Mouse (Mus musculus) MEL (cell line): ENCODE measurements around the gene Cyp4f17. TPM values are rescaled to one million over a fixed set of nuclear protein-coding genes. Genes with fewer than 3 reads are reported as not detected.

Experiments used
- DNase-seq: peaks from one replicate; pipeline ENCODE4 v3.0.0; 2011; ENCODE audit warnings: low read depth, low spot score
- H3K27ac ChIP-seq: 2 replicates; pipeline ENCODE4 v1.5.1; 2012; ENCODE audit warnings: low read depth, mild to moderate bottlenecking, control low read depth, low read length, moderate library complexity; ENCODE audit not compliant: control insufficient read depth
- H3K27me3 ChIP-seq, 2 experiments: fragments of 150-350 bp in 1 of 2; sonication (generic) in 1 of 2; 2 replicates each; pipeline ENCODE4 v1.6.1; 2012; ENCODE audit warnings: low read length in 2 of 2, mild to moderate bottlenecking in 2 of 2, improper control_type of control experiment in 1 of 2, moderate library complexity in 1 of 2; ENCODE audit not compliant: insufficient read depth in 2 of 2, control insufficient read depth in 1 of 2
- H3K36me3 ChIP-seq, 2 experiments: 2 replicates each; pipeline ENCODE4 v1.6.1; 2012 to 2014; ENCODE audit warnings: low read length in 2 of 2, improper control_type of control experiment in 1 of 2, inconsistent platforms in 1 of 2, mild to moderate bottlenecking in 1 of 2; ENCODE audit not compliant: insufficient read depth in 2 of 2, control insufficient read depth in 1 of 2
- H3K4me1 ChIP-seq, 2 experiments: fragments of 150-350 bp in 1 of 2; sonication (generic) in 1 of 2; 2 replicates each; pipeline ENCODE4 v1.6.1; 2012; ENCODE audit warnings: low read length in 2 of 2, improper control_type of control experiment in 1 of 2, mild to moderate bottlenecking in 1 of 2; ENCODE audit not compliant: insufficient read depth in 2 of 2, control insufficient read depth in 1 of 2
- H3K4me3 ChIP-seq, 2 experiments: fragments of 150-350 bp in 1 of 2; sonication (generic) in 1 of 2; 2 replicates each; pipeline ENCODE4 v1.5.1; 2012; ENCODE audit warnings: low read depth in 2 of 2, low read length in 2 of 2, mild to moderate bottlenecking in 2 of 2, moderate library complexity in 2 of 2, control low read depth in 1 of 2, improper control_type of control experiment in 1 of 2; ENCODE audit not compliant: control insufficient read depth in 1 of 2, insufficient read depth in 1 of 2
- H3K79me2 ChIP-seq: 2 replicates; pipeline ENCODE4 v1.6.1; 2012; ENCODE audit warnings: mild to moderate bottlenecking, low read length, moderate library complexity; ENCODE audit not compliant: control insufficient read depth, poor library complexity, insufficient read depth
- H3K9ac ChIP-seq: 2 replicates; pipeline ENCODE4 v1.6.1; 2012; ENCODE audit warnings: low read depth, mild to moderate bottlenecking, control low read depth, low read length, moderate library complexity; ENCODE audit not compliant: control insufficient read depth, poor library complexity, severe bottlenecking
- H3K9me3 ChIP-seq: fragments of 150-350 bp; sonication (generic); replicated peaks from 2 replicates; pipeline ENCODE4 v1.6.1; 2012; ENCODE audit warnings: mild to moderate bottlenecking, low read length, improper control_type of control experiment, moderate library complexity; ENCODE audit not compliant: insufficient read depth
- CHD1 ChIP-seq: IDR thresholded peaks from 2 replicates; pipeline ENCODE4 v1.6.1; 2012; ENCODE audit warnings: low read depth, mild to moderate bottlenecking, inconsistent platforms, low read length, improper control_type of control experiment
- CHD2 ChIP-seq: IDR thresholded peaks from 2 replicates; pipeline ENCODE4 v1.6.1; 2011; ENCODE audit warnings: low read length, improper control_type of control experiment
- CTCF ChIP-seq, 3 experiments: IDR thresholded peaks in 2 of 3; conservative IDR thresholded peaks in 1 of 3; 2 replicates each; pipeline ENCODE4 v1.5.1; 2011 to 2012; ENCODE audit warnings: low read length in 3 of 3, low read depth in 2 of 3, mild to moderate bottlenecking in 2 of 3, improper control_type of control experiment in 1 of 3, inconsistent platforms in 1 of 3, mixed read lengths in 1 of 3, moderate library complexity in 1 of 3; ENCODE audit not compliant: control insufficient read depth in 1 of 3, insufficient read depth in 1 of 3, poor library complexity in 1 of 3, severe bottlenecking in 1 of 3
- E2F4 ChIP-seq: IDR thresholded peaks from 2 replicates; pipeline ENCODE4 v1.6.1; 2011; ENCODE audit warnings: low read depth, low read length, improper control_type of control experiment, borderline replicate concordance
- ELF1 ChIP-seq: IDR thresholded peaks from 2 replicates; pipeline ENCODE4 v1.6.1; 2014; ENCODE audit warnings: low read depth, mild to moderate bottlenecking, inconsistent platforms, low read length, improper control_type of control experiment, moderate library complexity
- HCFC1 ChIP-seq: IDR thresholded peaks from 2 replicates; pipeline ENCODE4 v1.6.1; 2012; ENCODE audit warnings: low read depth, mild to moderate bottlenecking, inconsistent platforms, low read length, improper control_type of control experiment, moderate library complexity
- MYC ChIP-seq: IDR thresholded peaks from 2 replicates; pipeline ENCODE4 v1.6.1; 2011; ENCODE audit warnings: low read depth, mild to moderate bottlenecking, low read length, improper control_type of control experiment, moderate library complexity
- NELFE ChIP-seq: IDR thresholded peaks from 2 replicates; pipeline ENCODE4 v1.6.1; 2011; ENCODE audit warnings: low read depth, low read length, improper control_type of control experiment
- POLR2A ChIP-seq, 2 experiments: IDR thresholded peaks; 2 replicates each; pipeline ENCODE4 v1.6.1; 2011 to 2012; ENCODE audit warnings: low read length in 2 of 2, mild to moderate bottlenecking in 2 of 2, control low read depth in 1 of 2, improper control_type of control experiment in 1 of 2, low read depth in 1 of 2, moderate library complexity in 1 of 2; ENCODE audit not compliant: control insufficient read depth in 1 of 2, insufficient read depth in 1 of 2, poor library complexity in 1 of 2
- POLR2AphosphoS2 ChIP-seq: IDR thresholded peaks from 2 replicates; pipeline ENCODE4 v1.6.1; 2011; ENCODE audit warnings: low read length, improper control_type of control experiment
- POLR2AphosphoS5 ChIP-seq: IDR thresholded peaks from 2 replicates; pipeline ENCODE4 v1.6.1; 2012; ENCODE audit warnings: low read depth, borderline replicate concordance, mild to moderate bottlenecking, inconsistent platforms, low read length, moderate library complexity, mixed read lengths
- RCOR1 ChIP-seq: IDR thresholded peaks from 2 replicates; pipeline ENCODE4 v1.6.1; 2012; ENCODE audit warnings: low read depth, mild to moderate bottlenecking, inconsistent platforms, low read length, improper control_type of control experiment
- TCF12 ChIP-seq: IDR thresholded peaks from 2 replicates; pipeline ENCODE4 v1.6.1; 2014; ENCODE audit warnings: low read depth, mild to moderate bottlenecking, inconsistent platforms, low read length, improper control_type of control experiment, moderate library complexity
- UBTF ChIP-seq: IDR thresholded peaks from 2 replicates; pipeline ENCODE4 v1.6.1; 2012; ENCODE audit warnings: low read depth, mild to moderate bottlenecking, inconsistent platforms, low read length, improper control_type of control experiment, moderate library complexity, borderline replicate concordance; ENCODE audit not compliant: insufficient read depth
- USF1 ChIP-seq: IDR thresholded peaks from 2 replicates; pipeline ENCODE4 v1.6.1; 2014; ENCODE audit warnings: low read depth, mild to moderate bottlenecking, inconsistent platforms, low read length, improper control_type of control experiment, moderate library complexity
- USF2 ChIP-seq, 2 experiments: IDR thresholded peaks; 2 replicates each; pipeline ENCODE4 v1.6.1; 2011 to 2012; ENCODE audit warnings: improper control_type of control experiment in 2 of 2, low read length in 2 of 2, borderline replicate concordance in 1 of 2, inconsistent platforms in 1 of 2, low read depth in 1 of 2, mild to moderate bottlenecking in 1 of 2; ENCODE audit not compliant: insufficient read depth in 1 of 2
- ZMIZ1 ChIP-seq: IDR thresholded peaks from 2 replicates; pipeline ENCODE4 v1.6.1; 2012; ENCODE audit warnings: low read depth, mild to moderate bottlenecking, inconsistent platforms, low read length, improper control_type of control experiment, moderate library complexity
- polyA plus RNA-seq, 2 experiments: library from polyadenylated mRNA; stranded (reverse) in 1 of 2; unstranded in 1 of 2; fragments of >175 nt in 1 of 2; fragments of >200 nt in 1 of 2; gene quantifications; 2 replicates each; pipeline versions ENCODE4 v1.2.1 to v1.2.4; 2012; ENCODE audit warnings: low replicate concordance in 2 of 2, low read depth in 1 of 2; ENCODE audit not compliant: insufficient read length in 2 of 2, insufficient read depth in 1 of 2, missing spikeins in 1 of 2
- total RNA-seq: library from RNA; depleted of rRNA; stranded (reverse); fragments of 300-350 nt; gene quantifications from 2 replicates; pipeline ENCODE4 v1.2.3, GENCODE M21; 2012; rRNA removed

Gene Cyp4f17
- total RNA-seq, result 0.42 and 0.52 TPM in 2 replicates
- 1 to 10 TPM in 1 of 2 experiments, not detected in 1; 1.8 TPM for polyA plus RNA-seq

GRCm38 (mm10) chr17:32505851-32506728 lies at the start of gene Cyp4f17:
TSS of gene Cyp4f17 (plus strand) at chr17:32506050.
- Histone ChIP-seq H3K4me1 (peaks cover 3 to 8% of the 10 kb centered on the region in 2 experiments), H3K27me3 (peaks cover 0 to 2% of the 10 kb centered on the region in 2 experiments; a peak in 2 of 4 replicates), H3K27ac (no peak within 1 kb of the TSS), H3K79me2 (no peaks in the 10 kb centered on the region; the same call in 1 of the 2 replicates), H3K36me3 (peaks cover 0 to 2% of the 10 kb centered on the region in 2 experiments; a peak in 1 of 4 replicates), H3K4me3 (peak within 1 kb of the TSS; percentile 87 to 98), H3K9me3 (no peaks in the 10 kb centered on the region), H3K9ac (peak within 1 kb of the TSS; percentile 65)
- peak; percentile 44 for DNase-seq
- TF ChIP-seq TCF12 (no peak), POLR2A (IDR thresholded peaks at IDR 0.05; ENCODE audit: control insufficient read depth in 1 of 2, insufficient read depth in 1 of 2, low read depth in 1 of 2, low read length in 2 of 2, poor library complexity in 1 of 2) (0 out of 4 replicates have a peak, but pooled peaks of 1 of the 2 experiments have one; percentile 14), CTCF (IDR thresholded peaks at IDR 0.05 in 2 of 3, conservative IDR thresholded peaks at IDR 0.05 in 1 of 3; ENCODE audit: control insufficient read depth in 1 of 3, insufficient read depth in 1 of 3, low read depth in 2 of 3, low read length in 3 of 3, poor library complexity in 1 of 3, severe bottlenecking in 1 of 3) (no peak), USF1 (peak; percentile 76)

GRCm38 (mm10) chr17:32468494-32468893 lies 37.4 kb upstream of the Cyp4f17 start:
- no peak for TF ChIP-seq USF2 (IDR thresholded peaks at IDR 0.05; ENCODE audit: borderline replicate concordance in 1 of 2, insufficient read depth in 1 of 2, low read depth in 1 of 2, low read length in 2 of 2)
- no peak for TF ChIP-seq NELFE
- no peak for TF ChIP-seq MYC
- no peak for TF ChIP-seq RCOR1
- no peak for TF ChIP-seq ELF1
- TF ChIP-seq CHD2, result no peak
- TF ChIP-seq CHD1, result no peak
- TF ChIP-seq TCF12, result no peak
- TF ChIP-seq E2F4, result no peak
- TF ChIP-seq CTCF (IDR thresholded peaks at IDR 0.05 in 2 of 3, conservative IDR thresholded peaks at IDR 0.05 in 1 of 3; ENCODE audit: control insufficient read depth in 1 of 3, insufficient read depth in 1 of 3, low read depth in 2 of 3, low read length in 3 of 3, poor library complexity in 1 of 3, severe bottlenecking in 1 of 3), result no peak
- no peak for TF ChIP-seq HCFC1
- TF ChIP-seq ZMIZ1, result no peak
- no peak for TF ChIP-seq POLR2AphosphoS5
- TF ChIP-seq POLR2AphosphoS2, result no peak
- TF ChIP-seq UBTF, result no peak
- TF ChIP-seq, all 39 proteins: peak for 0
- Histone ChIP-seq H3K9ac (no peak overlapping the region), H3K36me3 (no peaks in the 10 kb centered on the region), H3K27me3 (peaks cover 0 to 7% of the 10 kb centered on the region in 2 experiments; a peak in 2 of 4 replicates), H3K4me1 (no peaks in the 10 kb centered on the region), H3K27ac (no peak overlapping the region), H3K4me3 (no peak overlapping the region), H3K9me3 (no peaks in the 10 kb centered on the region), H3K79me2 (no peaks in the 10 kb centered on the region)
- no peak for DNase-seq
